Mouse (Mus musculus) left cerebral cortex, adult 8-10 months (tissue): ENCODE measurements around the gene AI854703. TPM values are rescaled to one million over a fixed set of nuclear protein-coding genes. Genes with fewer than 3 reads are reported as not detected.

Experiments used
- DNase-seq, 2 experiments: peaks; one replicate each; pipeline ENCODE4 v3.0.0; 2022; ENCODE audit warnings: low spot score in 2 of 2
- total RNA-seq, 4 experiments: library from RNA; stranded (reverse); gene quantifications; 2 replicates each; pipeline ENCODE4 v1.2.4; 2022

The AI854703 gene
- total RNA-seq: 10 to 100 TPM; 15.2 to 16.7 (median 16.1) TPM

DNA sequence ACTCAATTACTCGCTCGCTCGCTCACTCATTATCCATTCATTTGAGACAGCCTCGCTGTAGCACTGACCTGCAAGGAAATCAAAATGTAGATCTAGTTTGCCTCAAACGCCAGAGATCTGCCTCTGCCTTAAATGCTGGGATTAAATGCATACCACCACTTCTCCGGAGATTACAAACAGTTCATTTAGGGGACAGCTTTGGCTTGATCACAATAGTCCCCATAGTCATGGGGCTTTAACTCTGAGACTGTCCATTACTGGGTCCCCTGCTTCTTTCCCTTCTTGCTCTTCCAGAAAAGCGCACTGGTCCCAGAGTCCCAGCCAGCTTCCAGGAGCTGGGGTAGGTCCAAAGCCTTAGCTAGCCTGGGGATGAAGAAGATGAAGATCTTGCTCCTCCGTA, at the start of gene AI854703:
TSS of gene AI854703 (plus strand) at position 301 of the 400 bp plus-strand sequence.
- no peak for DNase-seq

DNA sequence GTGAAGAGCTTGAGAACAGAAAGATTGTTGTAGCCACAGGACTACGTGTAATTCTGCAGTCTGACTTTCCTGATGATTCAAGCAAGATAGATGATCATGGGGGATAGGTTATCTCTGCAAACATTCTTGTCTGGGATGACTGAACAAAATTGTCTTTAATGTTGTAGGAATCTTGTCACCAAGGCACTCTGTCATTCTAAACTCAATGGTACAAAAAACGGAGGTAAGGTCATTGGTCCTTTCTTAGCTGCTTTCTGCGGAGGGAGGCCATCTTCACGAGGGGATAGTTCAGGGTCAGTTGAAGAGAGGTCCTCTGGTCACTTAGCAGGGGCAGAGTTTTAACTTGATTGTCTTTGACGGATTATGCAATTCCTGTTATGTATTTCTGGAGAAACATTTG, 47.8 kb upstream of the AI854703 start:
- DNase-seq: no peak

GRCm38 (mm10) chr6:48579215-48579648, 47.3 kb upstream of the AI854703 start:
- DNase-seq: no peak

DNA sequence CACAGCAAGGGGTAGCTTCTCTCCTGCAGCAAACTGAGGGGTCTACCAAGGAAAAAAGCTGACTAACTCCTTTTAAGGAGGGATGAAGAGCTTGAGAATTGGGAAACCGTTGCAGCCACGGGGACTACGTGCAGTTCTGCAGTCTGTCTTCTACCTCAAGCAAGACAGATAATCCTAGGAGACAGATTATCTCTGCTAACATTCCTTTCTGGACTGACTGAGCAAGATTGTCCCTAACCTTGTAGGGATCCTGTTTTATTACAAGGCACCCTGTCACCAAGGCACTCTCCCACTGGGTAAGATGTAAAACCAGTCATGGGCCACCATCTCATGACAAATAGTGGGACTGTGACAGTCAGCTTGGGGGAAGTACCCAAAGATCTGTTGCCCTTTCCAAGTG, 45.3 kb upstream of the AI854703 start:
- no peak for DNase-seq

GRCm38 (mm10) chr6:48582037-48582436, 44.5 kb upstream of the AI854703 start:
- DNase-seq: no peak

- DNase-seq: no peak
Measured at GRCm38 (mm10) chr6:48589194-48589750, 37.3 kb upstream of the AI854703 start, which contains the start of gene Gm45021. Gene Gm45021, plus strand, starts transcription at chr6:48589610.

GRCm38 (mm10) chr6:48591221-48591845, 35.2 kb upstream of the AI854703 start:
- no peak for DNase-seq

DNA sequence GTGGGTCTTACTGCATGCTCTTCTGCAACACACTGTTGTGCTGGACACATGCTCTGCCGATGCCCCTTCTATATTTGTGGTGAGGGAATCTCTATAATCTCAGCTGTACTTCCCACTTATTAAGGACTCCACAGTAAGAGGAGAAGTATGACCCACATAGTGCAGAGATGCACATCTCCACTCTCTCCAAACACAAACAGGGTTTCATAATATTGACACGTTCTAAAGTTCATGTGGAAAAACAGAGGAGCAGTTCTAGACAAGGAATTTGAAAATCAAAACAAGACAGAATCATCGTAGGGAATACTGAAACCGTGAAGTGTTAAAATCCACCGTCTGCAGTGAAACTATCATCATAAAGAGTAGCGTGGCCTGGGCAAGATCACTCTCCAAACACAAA, 34.7 kb upstream of the AI854703 start:
- DNase-seq: no peak

- DNase-seq: peak; percentile 91 to 92
Measured at GRCm38 (mm10) chr6:48593158-48594042, 33.2 kb upstream of the AI854703 start, which contains the start of the genes Repin1 and Gm44965. Gene Repin1, plus strand, starts transcription at chr6:48593883. Gene Gm44965, plus strand, starts transcription at chr6:48593941.

- peak; percentile 55 to 56 for DNase-seq
Measured at GRCm38 (mm10) chr6:48594043-48594738, 32.4 kb upstream of the AI854703 start.

- peak in 1 of 2 experiments; percentile 49 for DNase-seq
Measured at GRCm38 (mm10) chr6:48595278-48595677, 31.3 kb upstream of the AI854703 start.

DNA sequence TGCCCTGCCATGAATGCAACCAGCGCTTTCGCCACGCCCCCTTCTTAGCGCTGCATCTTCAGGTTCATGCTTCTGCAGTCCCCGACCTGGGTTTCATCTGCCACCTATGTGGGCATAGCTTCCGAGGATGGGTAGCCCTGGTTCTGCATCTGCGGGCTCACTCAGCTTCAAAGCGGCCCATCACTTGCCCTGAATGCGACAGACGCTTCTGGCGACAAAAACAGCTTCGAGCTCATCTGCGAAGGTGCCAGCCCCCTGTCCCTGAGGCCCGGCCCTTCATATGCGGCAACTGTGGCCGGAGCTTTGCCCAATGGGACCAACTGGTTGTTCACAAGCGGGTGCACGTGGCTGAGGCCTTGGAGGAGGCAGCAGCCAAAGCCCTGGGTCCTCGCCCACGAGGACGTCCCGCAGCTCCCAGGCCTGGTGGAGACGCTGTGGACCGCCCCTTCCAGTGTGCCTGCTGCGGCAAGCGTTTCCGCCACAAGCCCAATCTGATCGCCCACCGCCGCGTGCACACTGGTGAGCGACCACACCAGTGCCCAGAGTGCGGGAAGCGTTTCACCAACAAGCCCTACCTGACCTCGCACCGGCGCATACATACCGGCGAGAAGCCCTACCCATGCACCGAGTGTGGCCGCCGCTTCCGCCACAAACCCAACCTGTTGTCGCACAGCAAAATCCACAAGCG, 29.9 kb upstream of the AI854703 start:
- DNase-seq: no peak

GRCm38 (mm10) chr6:48597233-48597625, 29.3 kb upstream of the AI854703 start:
- DNase-seq: no peak

DNA sequence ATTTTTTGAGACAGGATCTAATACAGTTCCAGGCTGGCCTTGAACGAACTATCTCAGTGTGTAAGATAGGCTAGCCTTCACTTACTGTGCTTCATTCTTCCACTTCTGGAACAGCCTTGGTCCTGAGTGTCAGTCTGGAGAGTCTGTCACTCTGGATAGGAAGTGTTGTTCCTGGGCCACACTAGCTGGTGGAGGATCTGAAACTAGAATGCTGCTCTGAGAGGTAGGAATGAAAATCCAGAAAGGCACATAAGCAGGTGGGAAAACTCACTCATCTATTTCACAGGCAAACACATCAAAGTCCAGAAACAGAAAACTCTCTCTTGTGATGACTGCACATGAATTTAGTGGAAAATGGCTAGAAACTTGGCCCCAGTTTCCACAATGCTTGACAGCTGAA, 26.0 kb upstream of the AI854703 start:
- no peak for DNase-seq

DNA sequence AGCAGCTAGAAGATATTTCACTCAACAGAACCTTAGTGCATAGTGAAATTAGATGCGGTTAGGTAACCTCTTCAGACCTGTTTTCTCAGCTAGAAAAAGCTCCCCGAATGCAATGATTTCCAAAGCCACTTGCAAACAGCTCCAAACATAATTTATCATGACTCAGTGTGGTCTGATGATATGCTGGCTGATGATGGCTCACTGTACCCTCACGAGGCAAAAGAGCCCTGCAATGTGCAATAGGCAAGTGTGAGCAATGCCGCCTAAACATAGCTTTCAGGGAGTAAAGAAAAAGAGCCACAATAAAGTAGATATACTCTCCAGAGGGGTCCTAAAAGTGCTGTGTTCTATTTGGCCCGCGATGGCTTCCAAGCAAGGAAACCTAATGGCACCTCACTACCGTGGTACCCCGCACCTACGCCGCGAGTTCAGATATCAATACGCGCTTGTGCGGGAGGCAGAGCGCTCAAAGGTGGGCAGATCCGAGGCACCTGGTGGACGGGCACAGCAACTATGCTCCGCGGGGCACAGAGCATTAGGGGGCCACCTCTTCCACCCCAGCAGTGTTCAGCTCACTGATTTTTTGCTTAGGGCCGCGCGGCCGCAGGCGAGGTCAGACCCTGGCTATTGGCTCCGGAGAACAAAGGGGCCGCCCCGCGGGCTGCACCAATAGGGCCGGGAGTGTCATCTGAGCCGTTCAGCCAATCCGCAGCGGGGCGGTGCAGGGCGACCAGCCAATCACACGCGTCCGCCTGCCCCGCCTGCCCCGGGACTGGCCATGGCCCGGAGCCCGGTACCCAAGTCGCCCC, 25.1 kb upstream of the AI854703 start, which contains the start of gene Zfp775:
TSS of gene Zfp775 (plus strand) at position 793 of the 809 bp plus-strand sequence.
- peak; percentile 90 to 97 for DNase-seq

DNA sequence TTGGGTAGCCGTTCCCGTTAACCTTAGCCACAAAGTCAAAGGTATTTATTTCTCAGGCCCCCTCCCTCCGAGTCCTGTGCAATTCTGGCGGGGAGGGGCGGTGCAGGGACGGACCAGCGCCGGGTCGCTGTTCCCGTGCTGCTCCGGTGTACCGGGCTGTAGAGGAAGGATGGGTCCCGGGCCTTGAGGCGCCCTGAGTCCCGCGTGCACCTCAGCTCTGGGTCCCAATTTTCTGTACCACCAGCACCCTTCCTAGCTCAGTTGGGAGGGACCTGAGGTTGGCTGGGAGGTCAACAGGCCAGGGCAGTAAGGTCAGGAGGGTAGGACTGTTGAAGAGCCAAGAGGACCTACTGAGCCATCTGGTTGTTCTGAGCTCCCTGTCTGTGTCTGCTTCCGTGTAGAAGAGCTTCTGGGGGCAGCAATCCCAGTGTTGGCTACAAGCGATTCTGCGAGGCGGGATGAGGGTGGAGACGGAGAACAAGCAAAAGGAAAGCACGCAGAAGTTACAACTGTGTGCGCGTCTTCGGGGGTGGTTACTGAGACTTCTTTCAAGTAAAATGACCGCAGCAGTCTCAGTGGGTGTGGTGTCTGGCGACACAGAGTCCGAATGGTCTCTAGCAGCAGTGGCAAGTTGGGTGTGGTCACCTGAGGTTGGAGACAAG, 24.4 kb upstream of the AI854703 start:
- peak; percentile 36 to 53 for DNase-seq

DNA sequence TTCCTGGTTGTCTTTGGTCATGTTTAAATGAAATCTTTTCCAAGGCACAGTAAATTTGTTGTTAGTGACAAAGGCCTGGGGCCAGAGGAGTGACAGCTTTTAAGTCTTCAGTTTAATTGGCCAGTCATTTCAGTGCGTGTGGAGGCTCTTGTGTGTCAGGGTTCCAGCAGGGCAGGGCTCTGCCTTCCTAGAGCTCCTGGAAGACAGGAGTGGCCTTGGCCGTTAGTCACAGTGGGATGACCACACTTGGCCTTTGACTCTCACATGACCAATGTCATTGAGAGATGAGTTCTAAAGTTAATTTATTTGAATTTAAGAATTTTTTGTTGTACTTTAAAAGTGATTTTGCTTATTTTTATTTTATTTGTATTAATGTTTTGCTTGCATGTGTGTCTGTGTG, 18.4 kb upstream of the AI854703 start:
- no peak for DNase-seq

DNA sequence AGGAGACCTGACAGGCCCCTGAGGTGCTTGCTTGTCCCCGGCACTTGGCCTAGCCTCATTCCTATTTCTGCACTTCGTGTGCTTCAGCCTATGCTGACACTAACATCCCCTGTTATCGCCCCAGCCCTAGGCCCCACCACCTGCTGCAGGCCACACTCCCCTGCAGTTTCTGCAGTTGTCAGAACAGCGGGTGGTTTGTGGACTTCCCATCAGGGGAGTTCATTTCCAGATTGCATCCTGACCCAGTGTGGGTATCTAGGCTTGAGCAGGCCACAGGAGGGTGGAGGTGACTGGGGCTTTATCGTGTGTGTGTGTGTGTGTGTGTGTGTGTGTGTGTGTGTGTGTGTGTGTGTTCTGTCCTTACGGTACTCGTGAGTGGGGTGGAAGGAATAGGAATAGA, 17.1 kb upstream of the AI854703 start:
- no peak for DNase-seq

DNA sequence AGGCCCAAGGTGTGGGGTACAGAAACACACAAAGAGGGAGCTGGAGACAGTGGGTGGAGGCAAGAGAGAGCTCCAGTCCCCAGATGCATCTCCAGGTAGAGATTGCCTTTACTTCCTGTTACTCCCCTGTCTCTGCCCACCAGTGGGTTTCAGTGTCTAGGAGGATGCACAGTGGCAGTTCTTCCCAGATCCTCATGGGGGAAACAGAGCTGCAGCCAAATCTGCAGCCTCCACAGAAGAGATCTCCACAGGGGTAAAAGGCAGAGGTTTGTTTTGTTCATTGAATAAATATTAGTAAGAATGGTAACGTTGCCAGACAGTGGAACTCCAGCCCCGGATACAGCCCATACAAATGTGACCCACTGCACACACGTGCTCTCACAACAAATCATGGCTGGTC, 15.9 kb upstream of the AI854703 start:
- no peak for DNase-seq
